Mouse (Mus musculus) C2C12 (cell line): ENCODE data around the gene Tsen54. TPM values are rescaled to one million over a fixed set of nuclear protein-coding genes. Genes with fewer than 3 reads are reported as not detected.

ENCODE experiments used
- H3K27me3 ChIP-seq: one replicate; pipeline ENCODE4 v1.6.1; 2011; ENCODE audit not compliant: control insufficient read depth, insufficient read depth, insufficient read length
- H3K36me3 ChIP-seq: one replicate; pipeline ENCODE4 v1.6.1; 2011; ENCODE audit not compliant: control insufficient read depth, insufficient read depth
- H3K4me3 ChIP-seq: one replicate; pipeline ENCODE4 v1.5.1; 2011; ENCODE audit warnings: mild to moderate bottlenecking, control low read depth; ENCODE audit not compliant: poor library complexity, insufficient read depth, severe bottlenecking
- H3K79me2 ChIP-seq: one replicate; pipeline ENCODE4 v1.6.1; 2011; ENCODE audit not compliant: control insufficient read depth, insufficient read depth
- H3K79me3 ChIP-seq: one replicate; pipeline ENCODE4 v1.6.1; 2011; ENCODE audit warnings: low read depth, control low read depth
- H3ac ChIP-seq: one replicate; pipeline ENCODE3; 2011; ENCODE audit warnings: low read depth; ENCODE audit not compliant: control insufficient read depth, insufficient read length
- CEBPB ChIP-seq: IDR thresholded peaks from one replicate; pipeline ENCODE4 v1.6.1; 2011; ENCODE audit warnings: low read depth, mild to moderate bottlenecking, control low read depth, moderate library complexity
- CTCF ChIP-seq: IDR thresholded peaks from one replicate; pipeline ENCODE4 v1.5.1; 2011; ENCODE audit not compliant: control insufficient read depth, insufficient read depth, insufficient read length
- FOSL1 ChIP-seq: IDR thresholded peaks from one replicate; pipeline ENCODE4 v1.8.0; 2011; ENCODE audit warnings: mild to moderate bottlenecking, low read length; ENCODE audit not compliant: poor library complexity, insufficient read depth, severe bottlenecking
- MYOD1 ChIP-seq: IDR thresholded peaks from one replicate; pipeline ENCODE4 v1.6.1; 2011; ENCODE audit warnings: low read depth; ENCODE audit not compliant: control insufficient read depth, insufficient read length
- MYOG ChIP-seq: IDR thresholded peaks from one replicate; pipeline ENCODE4 v1.6.1; 2011; ENCODE audit not compliant: control insufficient read depth, insufficient read length; ENCODE audit errors: extremely low read depth
- USF1 ChIP-seq: IDR thresholded peaks from one replicate; pipeline ENCODE4 v1.6.1; 2011; ENCODE audit warnings: low read depth, mild to moderate bottlenecking, control low read depth, moderate library complexity
- microRNA-seq: library from miRNA; unstranded; fragments of <30 nt; microRNA quantifications from one replicate; pipeline ENCODE4, GENCODE M21; 2019; ENCODE audit warnings: borderline microRNAs expressed
- polyA plus RNA-seq: library from polyadenylated mRNA; unstranded; fragments of >200 nt; fragmentation: generic; extraction: Trizol; gene quantifications from one replicate; pipeline ENCODE4 v1.2.1, GENCODE M21; 2012; ENCODE audit warnings: missing spikeins

Tsen54 gene
- polyA plus RNA-seq, 1 experiment, result 18.5 TPM

DNA sequence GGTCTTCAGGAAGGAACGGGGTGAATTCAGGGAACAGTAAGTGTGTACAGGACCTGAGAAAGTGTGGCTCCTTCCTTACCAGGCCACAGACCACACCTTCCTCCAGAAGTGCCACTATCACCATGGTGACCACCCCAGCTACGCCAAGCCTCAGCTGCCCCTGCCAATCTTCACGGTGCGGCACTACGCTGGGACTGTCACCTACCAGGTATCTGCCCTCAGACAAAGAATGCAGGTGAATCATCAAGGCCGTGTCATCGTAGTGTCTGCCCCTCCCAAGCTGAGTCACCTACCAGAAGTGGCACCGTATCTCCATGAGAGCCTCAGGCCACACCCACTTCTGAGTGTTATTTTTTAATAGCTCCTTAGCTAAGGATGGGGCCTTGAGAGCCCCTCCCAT, 54.9 kb downstream of the Tsen54 start:
- TF ChIP-seq CTCF (no peak), MYOD1 (peak; percentile 100), USF1 (no peak), CEBPB (no peak), FOSL1 (peak; percentile 35)
- Histone ChIP-seq H3K79me2 (no peaks in the 10 kb centered on the region), H3K4me3 (no peak overlapping the region), H3K36me3 (no peaks in the 10 kb centered on the region), H3ac (no peak overlapping the region), H3K27me3 (peaks cover 34% of the 10 kb centered on the region), H3K79me3 (no peaks in the 10 kb centered on the region)

DNA sequence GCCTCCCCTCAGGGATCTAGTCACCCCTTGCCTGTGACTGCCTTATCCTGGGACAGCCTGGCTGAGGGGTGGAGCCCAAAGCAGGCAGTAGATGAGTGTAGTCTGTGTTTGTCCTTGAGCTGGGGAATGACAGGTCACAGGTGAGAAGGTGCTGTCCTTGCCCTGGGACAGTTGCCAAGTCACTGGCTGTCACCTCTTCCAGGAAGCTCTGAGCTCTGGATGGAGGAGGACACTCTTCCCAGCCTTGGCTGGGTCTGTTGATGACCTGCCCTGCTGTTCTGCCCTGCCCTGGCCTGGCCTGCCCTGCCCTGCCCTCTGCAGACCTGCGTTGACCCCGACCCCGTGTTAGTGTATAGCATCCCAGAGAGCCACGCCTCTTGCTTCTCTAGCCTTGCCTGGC, 57.9 kb downstream of the Tsen54 start:
- H3K36me3 ChIP-seq, result no peaks in the 10 kb centered on the region
- H3K79me3 ChIP-seq, result no peaks in the 10 kb centered on the region
- H3ac ChIP-seq, result no peak overlapping the region
- no peaks in the 10 kb centered on the region for H3K79me2 ChIP-seq
- TF ChIP-seq MYOG, result no peak
- H3K4me3 ChIP-seq, result no peak overlapping the region
- H3K27me3 ChIP-seq, result peaks cover 29% of the 10 kb centered on the region

Small RNA genes lying within 50 kb of the gene (microRNA-seq; reads per million reads assigned to microRNA genes)
- gene Mir5621, result 0.24 reads per million

Other genes starting within 250 kb of the Tsen54 start
- gene Mrps7, start 210.8 kb upstream of the Tsen54 start, polyA plus RNA-seq, result 79.7 TPM
- gene Gga3, start 210.7 kb upstream of the Tsen54 start, polyA plus RNA-seq, result 16.0 TPM
- 13.4 TPM for gene Mif4gd, start 201.8 kb upstream of the Tsen54 start, polyA plus RNA-seq
- gene Slc25a19, start 186.4 kb upstream of the Tsen54 start, polyA plus RNA-seq, result 13.7 TPM
- gene Grb2, start 106.1 kb upstream of the Tsen54 start, polyA plus RNA-seq, result 45.0 TPM
- gene Tmem94, start 49.3 kb upstream of the Tsen54 start, polyA plus RNA-seq, result 14.3 TPM
- 7.3 TPM for gene Caskin2, start 1.1 kb upstream of the Tsen54 start, polyA plus RNA-seq
- 0.51 TPM for gene Llgl2, start 9.3 kb downstream of the Tsen54 start, polyA plus RNA-seq
- gene Myo15b, start 43.7 kb downstream of the Tsen54 start, polyA plus RNA-seq, result not detected
- gene Smim5, start 85.2 kb downstream of the Tsen54 start, polyA plus RNA-seq, result 0.53 TPM
- 0.28 TPM for gene Smim6, start 97.3 kb downstream of the Tsen54 start, polyA plus RNA-seq
- gene Sap30bp, start 118.6 kb downstream of the Tsen54 start, polyA plus RNA-seq, result 77.6 TPM
- 7.6 TPM for gene Recql5, start 118.8 kb downstream of the Tsen54 start, polyA plus RNA-seq
- 0.49 TPM for gene Itgb4, start 160.0 kb downstream of the Tsen54 start, polyA plus RNA-seq
- gene Galk1, start 198.0 kb downstream of the Tsen54 start, polyA plus RNA-seq, result 150 TPM
- 633 TPM for gene H3f3b, start 213.2 kb downstream of the Tsen54 start, polyA plus RNA-seq
- gene Unk, start 215.6 kb downstream of the Tsen54 start, polyA plus RNA-seq, result 14.5 TPM